Mouse (Mus musculus) midbrain, embryonic 12.5 days (tissue): Measurements from ENCODE around the gene Saxo2. TPM values are rescaled to one million over a fixed set of nuclear protein-coding genes. Genes with fewer than 3 reads are reported as not detected.

Source experiments
- ATAC-seq: fragments of 200-750 bp; cut with Nextera tagmentation; 2 replicates; pipeline ENCODE4 v1.8.0; 2017; ENCODE audit warnings: low read depth, moderate TSS enrichment, moderate library complexity; ENCODE audit not compliant: low FRiP score
- H3K27ac ChIP-seq: fragments of 300-500 bp; sonication (generic); replicated peaks from 2 replicates; pipeline ENCODE4 v1.5.1; 2016; ENCODE audit warnings: mild to moderate bottlenecking
- H3K27me3 ChIP-seq: fragments of 300-500 bp; sonication (generic); 2 replicates; pipeline ENCODE4 v1.6.1; 2016; ENCODE audit warnings: mild to moderate bottlenecking
- H3K36me3 ChIP-seq: fragments of 300-500 bp; sonication (generic); 2 replicates; pipeline ENCODE4 v1.6.1; 2016
- H3K4me1 ChIP-seq: fragments of 300-500 bp; sonication (generic); 2 replicates; pipeline ENCODE4 v1.6.1; 2016
- H3K4me2 ChIP-seq: fragments of 300-500 bp; sonication (generic); replicated peaks from 2 replicates; pipeline ENCODE4 v1.6.1; 2016; ENCODE audit warnings: mild to moderate bottlenecking, moderate library complexity
- H3K4me3 ChIP-seq: fragments of 300-500 bp; sonication (generic); 2 replicates; pipeline ENCODE4 v1.5.1; 2016; ENCODE audit warnings: mild to moderate bottlenecking
- H3K9ac ChIP-seq: fragments of 300-500 bp; sonication (generic); replicated peaks from 2 replicates; pipeline ENCODE4 v1.6.1; 2016; ENCODE audit warnings: mild to moderate bottlenecking, moderate library complexity
- H3K9me3 ChIP-seq: fragments of 300-500 bp; sonication (generic); 2 replicates; pipeline ENCODE4 v1.6.1; 2016; ENCODE audit warnings: mild to moderate bottlenecking
- WGBS: fragments of 180-500 bp; shearing (Covaris S2); methylation state at CpG from one replicate; pipeline ENCODE4 v1.1.7; 2016; 5-methylcytosine and 5-hydroxymethylcytosine counted together
- polyA plus RNA-seq: library from polyadenylated mRNA; unstranded; fragments of >200 nt; fragmentation: Nextera tagmentation; extraction: Ambion mirVana; gene quantifications from 2 replicates; pipeline ENCODE4 v1.2.1, GENCODE M21; 2016

Saxo2 gene
- 8.5 and 9.2 TPM in 2 replicates for polyA plus RNA-seq

GRCm38 (mm10) chr7:82648353-82649080 is at the start of gene Saxo2, which contains the start of gene Efl1:
Gene Saxo2, minus strand, starts transcription at chr7:82648528.
Gene Efl1, plus strand, starts transcription at chr7:82648614.
- Histone ChIP-seq H3K27me3 (no peaks in the 10 kb centered on the region), H3K4me1 (peaks cover 13% of the 10 kb centered on the region), H3K9ac (peak within 1 kb of the TSS; percentile 72), H3K9me3 (no peaks in the 10 kb centered on the region), H3K27ac (no peak within 1 kb of the TSS), H3K36me3 (0 out of 2 replicates have a peak, but pooled peaks cover 7% of the 10 kb centered on the region), H3K4me3 (peak within 1 kb of the TSS; percentile 68), H3K4me2 (peak within 1 kb of the TSS; percentile 77)
- WGBS: 1% methylated on average over 45 of the region's 46 CpGs
- peak; percentile 99 for ATAC-seq

GRCm38 (mm10) chr7:82697668-82698067 is 49.3 kb upstream of the Saxo2 start:
- 76% methylated on average over 8 of the region's 8 CpGs for WGBS
- no peaks in the 10 kb centered on the region for H3K4me1 ChIP-seq
- no peak for ATAC-seq
- no peak overlapping the region for H3K9ac ChIP-seq
- no peaks in the 10 kb centered on the region for H3K27me3 ChIP-seq
- peaks cover 48% of the 10 kb centered on the region for H3K36me3 ChIP-seq
- H3K27ac ChIP-seq: no peak overlapping the region
- no peak overlapping the region for H3K4me2 ChIP-seq
- no peak overlapping the region for H3K4me3 ChIP-seq
- H3K9me3 ChIP-seq: no peaks in the 10 kb centered on the region

GRCm38 (mm10) chr7:82691021-82691738 is 42.9 kb upstream of the Saxo2 start:
- no peak overlapping the region for H3K4me2 ChIP-seq
- no peaks in the 10 kb centered on the region for H3K9me3 ChIP-seq
- H3K27me3 ChIP-seq: no peaks in the 10 kb centered on the region
- no peak overlapping the region for H3K27ac ChIP-seq
- no peak overlapping the region for H3K9ac ChIP-seq
- H3K4me1 ChIP-seq: no peaks in the 10 kb centered on the region
- H3K36me3 ChIP-seq: peaks cover 34% of the 10 kb centered on the region
- ATAC-seq: no peak
- H3K4me3 ChIP-seq: no peak overlapping the region
- WGBS: 91% methylated on average over 6 of the region's 6 CpGs

- Histone ChIP-seq H3K36me3 (peaks cover 30% of the 10 kb centered on the region), H3K27me3 (no peaks in the 10 kb centered on the region), H3K4me2 (no peak overlapping the region), H3K9ac (no peak overlapping the region), H3K4me3 (no peak overlapping the region), H3K27ac (no peak overlapping the region), H3K4me1 (no peaks in the 10 kb centered on the region), H3K9me3 (no peaks in the 10 kb centered on the region)
- peak; percentile 38; the same call in 1 of the 2 replicates for ATAC-seq
- WGBS: 44% methylated on average over 3 of the region's 3 CpGs
These were observed 40.4 kb upstream of the Saxo2 start for GRCm38 (mm10) chr7:82688736-82689135.

- Histone ChIP-seq H3K4me1 (no peaks in the 10 kb centered on the region), H3K27me3 (no peaks in the 10 kb centered on the region), H3K4me3 (no peak overlapping the region), H3K4me2 (no peak overlapping the region), H3K27ac (no peak overlapping the region), H3K9me3 (no peaks in the 10 kb centered on the region), H3K36me3 (peaks cover 28% of the 10 kb centered on the region), H3K9ac (no peak overlapping the region)
- 97% methylated on average over 5 of the region's 5 CpGs for WGBS
- no peak for ATAC-seq
These were observed 31.6 kb upstream of the Saxo2 start for GRCm38 (mm10) chr7:82679901-82680300.

GRCm38 (mm10) chr7:82676834-82677233 is 28.5 kb upstream of the Saxo2 start:
- no peaks in the 10 kb centered on the region for H3K27me3 ChIP-seq
- H3K27ac ChIP-seq: no peak overlapping the region
- ATAC-seq: no peak
- no peaks in the 10 kb centered on the region for H3K4me1 ChIP-seq
- H3K9ac ChIP-seq: no peak overlapping the region
- no peaks in the 10 kb centered on the region for H3K9me3 ChIP-seq
- WGBS: 90% methylated on average over 6 of the region's 6 CpGs
- H3K4me3 ChIP-seq: no peak overlapping the region
- H3K4me2 ChIP-seq: no peak overlapping the region
- H3K36me3 ChIP-seq: peaks cover 30% of the 10 kb centered on the region

GRCm38 (mm10) chr7:82676001-82676400 is 27.7 kb upstream of the Saxo2 start:
- no peaks in the 10 kb centered on the region for H3K4me1 ChIP-seq
- no peaks in the 10 kb centered on the region for H3K27me3 ChIP-seq
- H3K27ac ChIP-seq: no peak overlapping the region
- WGBS: 91% methylated on average over 5 of the region's 5 CpGs
- H3K9ac ChIP-seq: no peak overlapping the region
- H3K36me3 ChIP-seq: peaks cover 32% of the 10 kb centered on the region
- H3K4me3 ChIP-seq: no peak overlapping the region
- no peak for ATAC-seq
- no peak overlapping the region for H3K4me2 ChIP-seq
- no peaks in the 10 kb centered on the region for H3K9me3 ChIP-seq

GRCm38 (mm10) chr7:82664604-82665003 is 16.3 kb upstream of the Saxo2 start:
- no peaks in the 10 kb centered on the region for H3K4me1 ChIP-seq
- H3K4me2 ChIP-seq: no peak overlapping the region
- H3K4me3 ChIP-seq: no peak overlapping the region
- no peaks in the 10 kb centered on the region for H3K9me3 ChIP-seq
- peaks cover 40% of the 10 kb centered on the region for H3K36me3 ChIP-seq
- 90% methylated on average over 3 of the region's 3 CpGs for WGBS
- no peak overlapping the region for H3K9ac ChIP-seq
- H3K27ac ChIP-seq: no peak overlapping the region
- ATAC-seq: no peak
- H3K27me3 ChIP-seq: no peaks in the 10 kb centered on the region

- peak overlapping the region; percentile 72 for H3K9ac ChIP-seq
- 17% methylated on average over 6 of the region's 6 CpGs for WGBS
- 0 out of 2 replicates have a peak, but pooled peaks cover 7% of the 10 kb centered on the region for H3K36me3 ChIP-seq
- no peaks in the 10 kb centered on the region for H3K27me3 ChIP-seq
- no peak overlapping the region for H3K27ac ChIP-seq
- H3K9me3 ChIP-seq: no peaks in the 10 kb centered on the region
- no peak; the same call in 1 of the 2 replicates for ATAC-seq
- peaks cover 13% of the 10 kb centered on the region for H3K4me1 ChIP-seq
- peak overlapping the region; percentile 68 for H3K4me3 ChIP-seq
- H3K4me2 ChIP-seq: peak overlapping the region; percentile 77
These were observed 735 bp upstream of the Saxo2 start for GRCm38 (mm10) chr7:82649081-82649445.

- Histone ChIP-seq H3K27me3 (no peaks in the 10 kb centered on the region), H3K9me3 (no peaks in the 10 kb centered on the region), H3K4me2 (peak overlapping the region; percentile 77), H3K36me3 (0 out of 2 replicates have a peak, but pooled peaks cover 7% of the 10 kb centered on the region), H3K9ac (peak overlapping the region; percentile 72), H3K4me3 (peak overlapping the region; percentile 68), H3K27ac (no peak overlapping the region), H3K4me1 (peaks cover 13% of the 10 kb centered on the region)
- ATAC-seq: no peak
- WGBS: 39% methylated on average over 4 of the region's 4 CpGs
These were observed 419 bp downstream of the Saxo2 start for GRCm38 (mm10) chr7:82647909-82648308.

- Histone ChIP-seq H3K9me3 (no peaks in the 10 kb centered on the region), H3K4me2 (no peak overlapping the region), H3K27me3 (no peaks in the 10 kb centered on the region)
These were observed 1.1 kb downstream of the Saxo2 start for GRCm38 (mm10) chr7:82647183-82647582.

GRCm38 (mm10) chr7:82625342-82625741 is 23.0 kb downstream of the Saxo2 start:
- H3K27ac ChIP-seq: no peak overlapping the region
- no peaks in the 10 kb centered on the region for H3K9me3 ChIP-seq
- H3K27me3 ChIP-seq: no peaks in the 10 kb centered on the region
- H3K36me3 ChIP-seq: no peaks in the 10 kb centered on the region
- H3K9ac ChIP-seq: no peak overlapping the region
- ATAC-seq: no peak
- no peak overlapping the region for H3K4me2 ChIP-seq
- WGBS: 18% methylated on average over 7 of the region's 7 CpGs
- H3K4me1 ChIP-seq: no peaks in the 10 kb centered on the region
- H3K4me3 ChIP-seq: no peak overlapping the region

More at GRCm38 (mm10) chr7:82647183-82647582, 1.1 kb downstream of the Saxo2 start:
- ATAC-seq: no peak
- 86% methylated on average over 3 of the region's 3 CpGs for WGBS
- Histone ChIP-seq H3K27ac (no peak overlapping the region), H3K9ac (no peak overlapping the region), H3K4me3 (no peak overlapping the region), H3K4me1 (peaks cover 13% of the 10 kb centered on the region), H3K36me3 (0 out of 2 replicates have a peak, but pooled peaks cover 3% of the 10 kb centered on the region)
